Comparison of ENCODE assay signal across 10 mouse cellular contexts in the genomic region with DNA sequence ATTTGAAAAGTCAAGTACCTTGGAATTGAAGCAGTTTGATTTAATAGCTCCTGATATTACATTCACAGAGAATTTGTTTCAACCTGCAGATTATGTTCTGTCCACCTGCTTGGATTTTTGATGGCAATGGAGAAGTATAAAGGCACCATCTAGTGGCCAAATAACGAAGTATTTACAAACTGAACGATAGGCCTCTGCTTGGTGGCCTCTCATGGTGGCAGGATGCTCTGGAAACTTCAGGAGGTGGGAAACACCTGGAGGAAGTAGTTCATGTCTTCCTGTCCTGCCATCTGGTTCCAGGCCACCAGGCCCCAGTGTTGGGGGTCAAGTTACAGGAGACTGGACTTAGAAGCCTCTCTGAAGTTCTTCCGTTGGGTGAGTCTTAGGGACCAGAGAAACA. TPM values are rescaled to one million over a fixed set of nuclear protein-coding genes. Genes with fewer than 3 reads are reported as not detected.
DNase-seq lines count a peak whose midpoint lies in the region; ATAC-seq lines count a peak whose summit lies in the region.
"Had no signal": no experiment of that assay in that cellular context is flagged by ENCODE, and none has a peak within 500 bp of the region (broad histone marks: within the 10 kb centered on the region; RNA-seq: fewer than 3 reads in every experiment).

No protein-coding gene starts in this region.

- H3K4me1 ChIP-seq in forebrain, embryonic 15.5 days, result no peaks in the 10 kb centered on the region
- peaks cover 6% of the 10 kb centered on the region for H3K4me1 ChIP-seq in forebrain, embryonic 10.5 days

- no peaks in the 10 kb centered on the region for H3K36me3 ChIP-seq in forebrain, embryonic 15.5 days
- H3K36me3 ChIP-seq in forebrain, embryonic 10.5 days (replicated peaks), result no peaks in the 10 kb centered on the region

- WGBS in forebrain, embryonic 15.5 days, result 32% methylated on average over 3 of the region's 3 CpGs
- 32% methylated on average over 3 of the region's 3 CpGs for WGBS in forebrain, embryonic 10.5 days

- no peaks in the 10 kb centered on the region for H3K27me3 ChIP-seq in forebrain, embryonic 15.5 days
- no peaks in the 10 kb centered on the region for H3K27me3 ChIP-seq in forebrain, embryonic 10.5 days (ENCODE audit: poor library complexity, severe bottlenecking)

- no peak for DNase-seq in forebrain, embryonic 10.5 days (ENCODE audit: extremely low spot score, low spot score)
- DNase-seq in ovary, postnatal 14 days (ENCODE audit: low spot score), result peak; percentile 34
- no peak for DNase-seq in ovary, postnatal 10 days (ENCODE audit: low spot score)
- peak; percentile 43 for DNase-seq in kidney, postnatal 14 days
- DNase-seq in retina, postnatal 1 day, result peak; percentile 73

- ATAC-seq in forebrain, embryonic 15.5 days (replicated peaks), result peak; percentile 31
- ATAC-seq in common myeloid progenitor, adult 5-6 weeks (replicated peaks; ENCODE audit: low read depth, poor library complexity, severe bottlenecking), result peak; percentile 47; the same call in 1 of the 2 replicates
- ATAC-seq in monocyte, adult 5-6 weeks (replicated peaks; ENCODE audit: insufficient number of reproducible peaks, low FRiP score, low TSS enrichment, poor library complexity, severe bottlenecking), result no peak

- no peak overlapping the region for H3K4me2 ChIP-seq in forebrain, embryonic 15.5 days (replicated peaks)

- no peaks in the 10 kb centered on the region for H3K9me3 ChIP-seq in forebrain, embryonic 15.5 days
- H3K9me3 ChIP-seq in forebrain, embryonic 10.5 days, result no peaks in the 10 kb centered on the region

- H3K9ac ChIP-seq in forebrain, embryonic 15.5 days (replicated peaks), result no peak overlapping the region

- no peak overlapping the region for H3K27ac ChIP-seq in forebrain, embryonic 15.5 days (replicated peaks)
- H3K27ac ChIP-seq in forebrain, embryonic 10.5 days, result no peak overlapping the region
- H3K27ac ChIP-seq: macrophage had no signal

- no peak overlapping the region for H3K4me3 ChIP-seq in forebrain, embryonic 15.5 days
- H3K4me3 ChIP-seq in forebrain, embryonic 10.5 days, result no peak overlapping the region

RNA-seq across cellular contexts. Expression of gene F11, which starts 23.5 kb away (rescaled TPM):
- not detected in 2 replicates for polyA plus RNA-seq in forebrain, embryonic 15.5 days (2015; fragmentation: Nextera tagmentation; extraction: Ambion mirVana)
- polyA plus RNA-seq in forebrain, embryonic 10.5 days (2016; fragmentation: Nextera tagmentation; extraction: Ambion mirVana), result not detected in 2 replicates
- total RNA-seq in common myeloid progenitor, adult 5-6 weeks (2017), result not detected in 2 replicates
- total RNA-seq in monocyte, adult 5-6 weeks (2017), result not detected in 3 replicates
- polyA plus RNA-seq: gonadal fat pad, adult 2 months; macrophage had no signal

RNA-seq across cellular contexts. Expression of gene Klkb1, which starts 56.4 kb away (rescaled TPM):
- not detected in 2 replicates for polyA plus RNA-seq in forebrain, embryonic 15.5 days (2015; fragmentation: Nextera tagmentation; extraction: Ambion mirVana)
- 0.04 TPM in 1 of 2 replicates, not detected in the other for polyA plus RNA-seq in forebrain, embryonic 10.5 days (2016; fragmentation: Nextera tagmentation; extraction: Ambion mirVana)
- total RNA-seq in common myeloid progenitor, adult 5-6 weeks (2017), result not detected in 2 replicates
- 0.19 TPM in 1 of 3 replicates, not detected in the others for total RNA-seq in monocyte, adult 5-6 weeks (2017)

Comparison
In these comparisons a context has a peak if more than half of its experiments do, and no peak if none do; other contexts are left out.
1. DNase-seq: peak in ovary, postnatal 14 days (single experiment), kidney, postnatal 14 days (single experiment) and retina, postnatal 1 day (single experiment); none in forebrain, embryonic 10.5 days (single experiment) and ovary, postnatal 10 days (single experiment).